Mouse (Mus musculus) E14TG2a.4 (cell line): ENCODE data around the gene Lrrc7.

ENCODE experiments used
- CTCF ChIP-seq: conservative IDR thresholded peaks from 2 replicates; pipeline ENCODE4 v1.5.1; 2014; ENCODE audit warnings: low read length
- NANOG ChIP-seq: IDR thresholded peaks from 2 replicates; pipeline ENCODE4 v1.6.1; 2014; ENCODE audit warnings: borderline replicate concordance, low read length, mixed read lengths

- TF ChIP-seq CTCF (no peak), NANOG (no peak)
These were observed 487.0 kb downstream of the Lrrc7 start for GRCm38 (mm10) chr3:158075004-158075403.
